Mouse (Mus musculus) heart, embryonic 13.5 days (tissue): Measurements from ENCODE around the gene 6030452D12Rik. TPM values are rescaled to one million over a fixed set of nuclear protein-coding genes. Genes with fewer than 3 reads are reported as not detected.

Experiments
- ATAC-seq: fragments of 200-750 bp; cut with Nextera tagmentation; 2 replicates; pipeline ENCODE4 v1.8.0; 2017; ENCODE audit warnings: moderate TSS enrichment; ENCODE audit not compliant: insufficient number of reproducible peaks, low FRiP score, low TSS enrichment; ENCODE audit errors: extremely low read depth
- H3K27ac ChIP-seq: fragments of 300-500 bp; sonication (generic); replicated peaks from 2 replicates; pipeline ENCODE4 v1.5.1; 2015; ENCODE audit warnings: moderate library complexity, mild to moderate bottlenecking, inconsistent platforms
- H3K27me3 ChIP-seq: fragments of 300-500 bp; sonication (generic); replicated peaks from 2 replicates; pipeline ENCODE4 v1.6.1; 2015; ENCODE audit warnings: mild to moderate bottlenecking, inconsistent platforms
- H3K36me3 ChIP-seq: fragments of 300-500 bp; sonication (generic); 2 replicates; pipeline ENCODE4 v1.6.1; 2015; ENCODE audit warnings: mild to moderate bottlenecking, inconsistent platforms
- H3K4me1 ChIP-seq: fragments of 300-500 bp; sonication (generic); 2 replicates; pipeline ENCODE4 v1.6.1; 2015; ENCODE audit warnings: inconsistent platforms
- H3K4me2 ChIP-seq: fragments of 300-500 bp; sonication (generic); 2 replicates; pipeline ENCODE4 v1.6.1; 2015; ENCODE audit warnings: inconsistent platforms, mild to moderate bottlenecking, moderate library complexity
- H3K4me3 ChIP-seq: fragments of 300-500 bp; sonication (generic); 2 replicates; pipeline ENCODE4 v1.5.1; 2015; ENCODE audit warnings: moderate library complexity, mild to moderate bottlenecking, inconsistent platforms
- H3K9ac ChIP-seq: fragments of 300-500 bp; sonication (generic); 2 replicates; pipeline ENCODE4 v1.6.1; 2015; ENCODE audit warnings: inconsistent platforms, mild to moderate bottlenecking, moderate library complexity
- H3K9me3 ChIP-seq: fragments of 300-500 bp; sonication (generic); 2 replicates; pipeline ENCODE4 v1.6.1; 2016; ENCODE audit warnings: inconsistent platforms
- WGBS: fragments of 180-500 bp; shearing (Covaris S2); methylation state at CpG from one replicate; pipeline ENCODE4 v1.1.7; 2015; ENCODE audit warnings: mixed read lengths; 5-methylcytosine and 5-hydroxymethylcytosine counted together
- polyA plus RNA-seq: library from polyadenylated mRNA; unstranded; fragments of >200 nt; fragmentation: Nextera tagmentation; extraction: Ambion mirVana; gene quantifications from 2 replicates; pipeline ENCODE4 v1.2.1, GENCODE M21; 2015

Gene 6030452D12Rik
- polyA plus RNA-seq, 1 experiment from 2014 or later, result not detected

DNA sequence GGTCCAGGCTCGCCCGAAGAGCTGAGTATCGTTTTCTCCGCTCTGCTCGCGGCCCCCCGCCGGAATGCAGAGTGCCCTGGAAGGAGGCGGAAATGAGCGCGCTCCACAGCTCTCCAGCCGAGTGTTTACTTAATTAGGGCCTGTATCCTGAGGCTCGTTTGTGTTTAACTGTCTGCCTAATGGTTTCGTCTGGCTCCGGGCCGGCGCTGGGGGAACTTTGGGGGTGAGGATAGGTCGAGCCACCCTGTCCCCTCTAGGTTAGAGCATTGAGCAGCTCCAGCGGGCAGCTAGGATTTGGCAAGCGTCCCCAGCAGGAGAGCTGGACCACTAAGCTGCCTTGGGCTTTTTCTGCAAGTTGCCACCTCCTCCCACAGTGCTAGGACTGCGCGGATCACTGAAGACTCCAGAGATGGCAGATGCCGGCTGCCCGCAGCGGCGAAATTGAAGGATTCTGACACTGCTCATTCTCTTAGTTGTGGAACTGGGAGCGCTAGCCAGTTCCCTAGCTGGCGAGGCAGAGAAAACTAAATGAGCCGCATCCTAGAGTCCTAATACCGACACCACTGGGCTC lies 7.5 kb downstream of the 6030452D12Rik start:
- 2% methylated on average over 30 of the region's 30 CpGs for WGBS
- Histone ChIP-seq H3K4me1 (peaks cover 34% of the 10 kb centered on the region), H3K4me3 (peak overlapping the region; percentile 50), H3K36me3 (no peaks in the 10 kb centered on the region), H3K27me3 (0 out of 2 replicates have a peak, but pooled peaks cover 6% of the 10 kb centered on the region), H3K9ac (peak overlapping the region; percentile 78), H3K27ac (peak overlapping the region; percentile 66), H3K4me2 (peak overlapping the region; percentile 78), H3K9me3 (no peaks in the 10 kb centered on the region)
- ATAC-seq, result peak; percentile 20; the same call in 1 of the 2 replicates

DNA sequence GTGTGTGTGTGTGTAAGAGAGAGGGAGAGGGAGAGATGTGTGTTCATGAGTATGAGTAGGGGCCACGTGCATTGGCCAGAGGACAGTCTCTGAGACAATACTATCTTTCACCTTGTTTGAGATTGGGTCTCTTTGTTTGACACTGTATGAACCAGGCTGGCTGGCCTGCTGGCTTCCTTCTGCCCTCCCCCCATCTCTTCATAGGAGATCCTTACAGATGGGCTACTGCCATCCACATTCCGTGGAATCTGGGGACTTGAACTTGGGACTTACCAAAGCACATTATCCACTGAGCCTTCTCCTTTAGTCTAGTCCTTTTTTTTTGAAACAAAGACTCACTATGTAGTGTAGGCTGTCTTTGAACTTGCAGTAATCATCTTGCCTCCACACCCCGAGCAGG lies 8.1 kb downstream of the 6030452D12Rik start:
- Histone ChIP-seq H3K4me2 (peak overlapping the region; percentile 78), H3K27ac (peak overlapping the region; percentile 66), H3K27me3 (0 out of 2 replicates have a peak, but pooled peaks cover 6% of the 10 kb centered on the region), H3K4me3 (peak overlapping the region; percentile 50), H3K4me1 (peaks cover 40% of the 10 kb centered on the region), H3K36me3 (no peaks in the 10 kb centered on the region), H3K9me3 (no peaks in the 10 kb centered on the region), H3K9ac (peak overlapping the region; percentile 78)
- 37% methylated on average over 3 of the region's 3 CpGs for WGBS
- no peak for ATAC-seq

DNA sequence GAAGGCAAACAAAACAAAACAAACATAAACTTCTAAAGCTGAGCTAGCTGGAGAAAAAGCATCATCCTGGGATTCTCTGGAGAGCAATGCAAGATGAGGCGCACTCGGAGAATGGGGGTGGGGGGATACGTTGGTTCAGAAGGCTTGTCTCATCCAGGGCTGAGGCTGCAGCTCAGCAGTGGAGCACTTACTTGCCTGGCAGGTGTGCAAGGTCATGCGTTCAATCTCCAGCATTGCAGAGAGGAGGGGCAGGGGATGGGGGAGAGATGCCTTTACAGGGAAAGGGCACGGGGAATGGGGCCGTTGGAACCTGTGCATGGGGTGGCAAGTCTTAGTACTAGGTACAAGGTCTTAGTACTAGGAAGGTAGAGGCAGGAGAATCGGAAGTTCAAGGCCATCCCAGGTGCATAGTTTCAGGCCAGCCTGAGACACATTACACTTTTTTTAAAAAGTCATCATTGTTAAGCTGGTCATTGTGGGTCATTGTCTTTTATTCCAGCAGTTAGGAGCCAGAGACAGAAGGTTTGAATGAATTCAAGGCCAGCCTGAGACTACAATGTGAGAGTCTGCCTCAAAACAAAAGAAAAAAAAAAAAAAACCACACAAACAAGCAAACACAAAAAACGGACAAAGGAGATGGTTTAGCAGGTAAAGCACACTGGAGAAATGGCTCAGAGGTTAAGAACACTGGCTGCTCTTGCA lies 8.9 kb downstream of the 6030452D12Rik start:
- H3K4me3 ChIP-seq, result no peak overlapping the region
- no peak for ATAC-seq
- H3K4me2 ChIP-seq, result no peak overlapping the region
- H3K36me3 ChIP-seq, result peaks cover under 1% of the 10 kb centered on the region; the same call in 1 of the 2 replicates
- no peak overlapping the region for H3K27ac ChIP-seq
- H3K9ac ChIP-seq, result no peak overlapping the region
- H3K27me3 ChIP-seq, result 0 out of 2 replicates have a peak, but pooled peaks cover 6% of the 10 kb centered on the region
- peaks cover 42% of the 10 kb centered on the region for H3K4me1 ChIP-seq
- no peaks in the 10 kb centered on the region for H3K9me3 ChIP-seq
- 72% methylated on average over 8 of the region's 8 CpGs for WGBS

DNA sequence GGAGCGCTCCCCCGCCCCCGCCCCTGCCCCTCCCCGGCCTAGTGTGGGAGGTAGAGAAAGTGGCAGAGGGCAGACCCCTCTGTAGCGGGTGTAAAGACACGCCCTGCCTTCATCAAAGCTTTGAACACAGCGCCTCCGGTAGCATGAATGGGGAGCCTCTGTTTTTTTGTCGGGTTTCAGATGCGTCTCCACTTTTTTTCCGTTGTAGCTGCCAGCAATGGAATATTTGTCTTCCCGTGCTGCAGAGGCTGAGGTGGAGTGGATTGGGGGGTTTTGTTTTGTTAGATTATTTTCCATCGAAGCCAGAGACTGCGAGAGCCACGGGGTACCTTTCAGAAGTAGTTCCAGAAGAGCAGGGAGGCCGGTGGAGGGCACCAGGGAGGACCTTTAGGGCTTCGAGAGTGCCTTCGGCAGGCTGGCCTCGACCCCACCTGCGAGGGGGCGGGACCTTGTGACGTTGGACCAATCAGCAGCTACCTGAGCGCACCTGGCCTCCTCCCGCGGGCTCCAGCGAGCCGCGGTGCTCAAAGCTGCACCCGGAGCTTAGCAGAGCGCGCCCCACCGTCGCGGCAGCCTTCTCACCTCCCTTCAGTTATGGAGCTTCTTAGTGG lies 10.1 kb downstream of the 6030452D12Rik start, which contains the start of gene Cdh3:
TSS of gene Cdh3 (plus strand) at position 527 of the 611 bp plus-strand sequence.
- Histone ChIP-seq H3K27ac (peak within 1 kb of the TSS; percentile 94), H3K36me3 (peaks cover 7% of the 10 kb centered on the region; the same call in 1 of the 2 replicates), H3K27me3 (0 out of 2 replicates have a peak, but pooled peaks cover 6% of the 10 kb centered on the region), H3K4me3 (peak within 1 kb of the TSS; percentile 60), H3K9me3 (no peaks in the 10 kb centered on the region), H3K4me2 (peak within 1 kb of the TSS; percentile 77), H3K9ac (peak within 1 kb of the TSS; percentile 89), H3K4me1 (peaks cover 42% of the 10 kb centered on the region)
- peak; percentile 40; the same call in 1 of the 2 replicates for ATAC-seq
- under 1% methylated on average over 34 of the region's 34 CpGs for WGBS

DNA sequence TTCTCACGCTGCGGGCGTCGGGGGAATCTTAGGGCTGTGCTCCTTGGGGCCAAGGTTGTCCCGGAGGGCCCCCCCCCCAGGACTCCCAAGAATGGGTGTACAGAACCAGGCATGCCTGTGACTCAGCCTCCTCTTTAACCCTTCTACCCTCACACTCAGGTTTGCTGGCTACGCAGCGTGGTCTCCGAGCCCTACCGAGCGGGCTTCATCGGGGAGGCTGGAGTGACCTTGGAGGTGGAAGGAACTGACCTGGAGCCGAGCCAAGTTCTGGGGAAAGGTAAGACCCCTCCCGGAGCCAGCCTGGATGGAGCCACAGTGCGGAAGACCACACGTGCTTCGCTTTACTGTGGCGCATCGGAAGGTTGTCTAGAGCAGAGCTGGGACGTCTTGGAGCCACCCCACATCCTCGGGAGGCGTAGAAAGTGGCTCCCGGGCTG lies 10.8 kb downstream of the 6030452D12Rik start:
- under 1% methylated on average over 22 of the region's 22 CpGs for WGBS
- Histone ChIP-seq H3K9me3 (no peaks in the 10 kb centered on the region), H3K4me3 (peak overlapping the region; percentile 60), H3K9ac (peak overlapping the region; percentile 89), H3K27ac (peak overlapping the region; percentile 94), H3K27me3 (0 out of 2 replicates have a peak, but pooled peaks cover 6% of the 10 kb centered on the region), H3K4me2 (peak overlapping the region; percentile 77), H3K4me1 (peaks cover 44% of the 10 kb centered on the region), H3K36me3 (peaks cover 7% of the 10 kb centered on the region; the same call in 1 of the 2 replicates)
- 0 out of 2 replicates have a peak, but pooled peaks have one; percentile 22 for ATAC-seq

DNA sequence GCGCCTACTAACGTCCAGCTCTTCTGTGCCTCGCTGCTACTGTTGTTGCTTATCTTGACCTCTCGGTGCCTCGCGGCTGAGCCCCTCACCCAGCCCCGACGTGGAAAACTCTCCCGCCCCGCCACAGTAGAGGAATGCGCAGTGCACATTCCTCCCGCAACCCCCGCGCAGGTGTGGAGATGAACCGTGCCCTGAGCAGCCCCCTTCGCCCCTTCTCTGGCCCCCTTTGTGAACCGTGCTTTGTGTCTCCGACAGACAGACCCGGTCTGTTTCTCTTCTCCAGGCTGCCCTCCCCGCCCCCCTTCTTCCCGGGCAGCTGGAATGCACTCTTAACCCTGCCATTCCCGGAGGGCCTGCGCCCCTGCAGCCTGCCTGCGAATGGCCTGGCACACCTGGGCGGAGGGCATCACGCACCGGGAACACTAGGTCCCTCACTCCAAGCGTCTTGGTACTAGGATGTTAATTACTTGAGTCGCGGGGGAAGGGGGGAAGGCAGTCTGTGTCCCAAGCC lies 11.3 kb downstream of the 6030452D12Rik start:
- peaks cover 50% of the 10 kb centered on the region for H3K4me1 ChIP-seq
- peaks cover 7% of the 10 kb centered on the region; the same call in 1 of the 2 replicates for H3K36me3 ChIP-seq
- peak overlapping the region; percentile 60 for H3K4me3 ChIP-seq
- H3K27ac ChIP-seq, result peak overlapping the region; percentile 94
- peak; percentile 10; the same call in 1 of the 2 replicates for ATAC-seq
- peak overlapping the region; percentile 89 for H3K9ac ChIP-seq
- H3K9me3 ChIP-seq, result no peaks in the 10 kb centered on the region
- 2% methylated on average over 30 of the region's 30 CpGs for WGBS
- peak overlapping the region; percentile 77 for H3K4me2 ChIP-seq
- H3K27me3 ChIP-seq, result 0 out of 2 replicates have a peak, but pooled peaks cover 6% of the 10 kb centered on the region

DNA sequence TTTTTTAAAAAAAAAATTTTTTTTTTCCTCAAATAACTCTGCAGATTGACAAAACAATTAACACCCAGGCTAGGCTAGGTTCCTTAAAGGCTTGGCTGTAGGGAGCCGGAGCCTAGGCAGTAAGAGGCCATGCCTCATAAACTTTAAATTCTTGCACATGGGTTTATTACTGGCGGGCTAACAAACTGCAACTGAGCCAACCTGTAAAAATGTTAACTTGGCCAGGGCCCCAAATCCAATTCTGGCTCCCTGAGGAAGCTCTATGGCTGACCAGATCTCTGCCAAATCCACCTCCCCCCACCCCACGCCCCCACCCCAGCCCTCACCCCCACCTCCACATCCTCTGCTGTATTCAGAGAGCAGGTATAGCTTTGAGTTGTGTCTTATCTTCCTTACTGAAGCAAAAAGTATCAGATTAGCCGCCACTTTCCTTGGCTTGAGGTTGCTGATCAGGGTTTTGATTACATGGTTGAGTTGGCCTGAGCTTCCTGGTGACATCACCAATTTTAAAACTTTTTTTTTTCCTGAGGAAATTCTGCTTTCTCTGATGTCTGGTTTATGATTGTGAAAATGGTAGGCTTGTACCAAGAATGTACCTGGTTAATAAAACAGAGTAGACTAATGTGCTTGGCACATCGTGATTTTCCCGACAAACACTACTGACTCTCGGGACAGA lies 12.3 kb downstream of the 6030452D12Rik start:
- peaks cover 54% of the 10 kb centered on the region for H3K4me1 ChIP-seq

DNA sequence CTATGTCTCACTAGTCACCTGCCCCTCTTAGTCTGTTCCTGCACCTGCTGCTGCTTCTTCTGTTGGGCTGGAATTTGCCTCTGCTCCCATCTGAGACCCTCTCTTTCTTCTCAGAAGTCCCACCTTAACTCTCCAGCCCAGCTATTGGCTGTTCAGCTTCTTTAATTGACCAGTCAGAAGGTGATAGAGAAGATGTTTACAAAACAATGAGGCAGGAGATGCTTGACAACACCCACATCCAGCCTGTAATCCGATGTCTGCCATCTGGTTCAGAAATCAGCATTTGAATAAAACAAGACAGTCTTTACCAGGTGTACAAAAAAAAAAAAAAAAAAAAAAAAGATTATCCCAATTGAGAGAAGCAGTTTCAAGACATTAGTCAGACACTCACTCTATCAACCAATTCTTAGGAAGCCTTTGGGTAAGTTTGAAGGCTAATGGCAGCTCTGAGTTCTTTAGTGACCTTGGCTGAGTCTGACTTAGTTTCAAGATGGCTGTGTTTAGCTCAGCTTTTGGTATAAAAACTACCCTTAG lies 15.7 kb downstream of the 6030452D12Rik start:
- Histone ChIP-seq H3K9ac (peak overlapping the region; percentile 33; the same call in 1 of the 2 replicates), H3K27me3 (no peaks in the 10 kb centered on the region), H3K4me1 (peaks cover 71% of the 10 kb centered on the region), H3K4me2 (0 out of 2 replicates have a peak overlapping the region, but pooled peaks have one; percentile 28), H3K36me3 (peaks cover 11% of the 10 kb centered on the region; the same call in 1 of the 2 replicates), H3K4me3 (no peak overlapping the region), H3K9me3 (no peaks in the 10 kb centered on the region), H3K27ac (peak overlapping the region; percentile 91)
- WGBS, result 38% methylated on average over 1 of the region's 1 CpGs
- ATAC-seq, result no peak

More for the DNA sequence above, 12.3 kb downstream of the 6030452D12Rik start:
- WGBS, result 44% methylated on average over 7 of the region's 7 CpGs
- Histone ChIP-seq H3K4me2 (peak overlapping the region; percentile 77), H3K9ac (peak overlapping the region; percentile 89), H3K27me3 (no peaks in the 10 kb centered on the region), H3K36me3 (peaks cover 9% of the 10 kb centered on the region; the same call in 1 of the 2 replicates), H3K4me3 (peak overlapping the region; percentile 60), H3K9me3 (no peaks in the 10 kb centered on the region), H3K27ac (peak overlapping the region; percentile 94)
- no peak for ATAC-seq

DNA sequence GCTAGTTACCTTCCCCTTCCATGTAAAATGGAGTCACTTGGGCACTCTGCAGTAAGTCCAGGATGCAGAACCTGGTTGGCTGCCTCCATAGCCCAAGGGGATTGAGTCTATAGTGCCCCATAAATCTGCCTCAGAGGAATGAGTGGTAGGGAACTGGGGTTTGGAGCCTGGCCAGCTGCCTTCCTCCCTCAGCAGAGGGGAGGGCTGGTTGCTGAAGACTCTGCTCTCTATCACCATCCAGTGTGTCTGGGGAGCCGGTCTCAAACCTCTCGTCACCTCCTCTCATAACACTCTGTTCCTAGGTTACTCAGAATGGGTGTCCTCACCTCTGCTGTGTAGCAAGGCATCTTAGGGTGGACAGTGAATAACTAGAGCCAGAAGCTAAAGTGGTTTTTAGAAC lies 16.3 kb downstream of the 6030452D12Rik start:
- 10% methylated on average over 2 of the region's 2 CpGs for WGBS
- peak overlapping the region; percentile 28 for H3K4me2 ChIP-seq
- peak; percentile 70 for ATAC-seq
- no peak overlapping the region for H3K4me3 ChIP-seq
- H3K4me1 ChIP-seq, result peaks cover 74% of the 10 kb centered on the region
- peak overlapping the region; percentile 91 for H3K27ac ChIP-seq
- H3K36me3 ChIP-seq, result peaks cover 11% of the 10 kb centered on the region; the same call in 1 of the 2 replicates
- H3K27me3 ChIP-seq, result no peaks in the 10 kb centered on the region
- H3K9ac ChIP-seq, result 0 out of 2 replicates have a peak overlapping the region, but pooled peaks have one; percentile 33
- H3K9me3 ChIP-seq, result no peaks in the 10 kb centered on the region

DNA sequence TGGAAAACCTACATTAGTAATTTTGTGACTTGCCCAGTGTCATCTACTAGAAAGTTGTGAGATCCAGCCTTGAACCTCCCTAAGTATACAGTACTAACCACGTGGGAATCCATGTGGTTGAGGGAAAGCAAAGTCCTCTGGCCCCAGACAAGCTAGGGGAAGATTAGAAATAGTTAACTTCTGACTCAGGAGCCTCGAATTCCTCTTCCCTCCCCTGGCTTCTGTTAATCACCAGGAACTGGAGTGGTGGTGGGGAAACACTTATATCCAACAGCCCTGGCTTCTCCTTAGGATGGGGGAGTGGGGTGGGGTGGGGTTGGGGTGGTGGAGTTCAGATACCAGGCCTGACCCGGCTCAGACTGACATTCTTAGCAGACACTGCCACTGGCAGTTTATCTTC lies 18.4 kb downstream of the 6030452D12Rik start:
- Histone ChIP-seq H3K4me1 (peaks cover 73% of the 10 kb centered on the region), H3K4me2 (0 out of 2 replicates have a peak overlapping the region, but pooled peaks have one; percentile 30), H3K36me3 (peaks cover 16% of the 10 kb centered on the region), H3K27me3 (no peaks in the 10 kb centered on the region), H3K27ac (peak overlapping the region; percentile 91), H3K9me3 (no peaks in the 10 kb centered on the region), H3K9ac (no peak overlapping the region), H3K4me3 (no peak overlapping the region)
- peak; percentile 38 for ATAC-seq
- WGBS, result 3% methylated on average over 3 of the region's 3 CpGs
